9 mouse cellular contexts compared by ENCODE assay signal in genomic region chr19:45741431-45742217, GRCm38 (mm10). TPM values are rescaled to one million over a fixed set of nuclear protein-coding genes. Genes with fewer than 3 reads are reported as not detected.
DNase-seq lines count a peak whose midpoint lies in the region; ATAC-seq lines count a peak whose summit lies in the region.
"Had no signal": no experiment of that assay in that cellular context is flagged by ENCODE, and none has a peak within 500 bp of the region (broad histone marks: within the 10 kb centered on the region; RNA-seq: fewer than 3 reads in every experiment).

No protein-coding gene starts in this region.

- no peaks in the 10 kb centered on the region for H3K36me3 ChIP-seq in hindbrain, embryonic 10.5 days
- no peaks in the 10 kb centered on the region for H3K36me3 ChIP-seq in hindbrain, embryonic 14.5 days (replicated peaks; ENCODE audit: control insufficient read depth, insufficient read depth)
- H3K36me3 ChIP-seq in embryonic facial prominence, embryonic 12.5 days: no peaks in the 10 kb centered on the region
- no peaks in the 10 kb centered on the region for H3K36me3 ChIP-seq in hindbrain, embryonic 13.5 days
- H3K36me3 ChIP-seq in midbrain, embryonic 14.5 days (ENCODE audit: control insufficient read depth, insufficient read depth, low read length): no peaks in the 10 kb centered on the region

- peak overlapping the region; percentile 57 for H3K4me3 ChIP-seq in hindbrain, embryonic 10.5 days
- H3K4me3 ChIP-seq in hindbrain, embryonic 14.5 days (replicated peaks; ENCODE audit: low read length): no peak overlapping the region
- peak overlapping the region; percentile 46 for H3K4me3 ChIP-seq in embryonic facial prominence, embryonic 12.5 days
- H3K4me3 ChIP-seq in hindbrain, embryonic 13.5 days: peak overlapping the region; percentile 35; the same call in 1 of the 2 replicates
- peak overlapping the region; percentile 34; the same call in 1 of the 2 replicates for H3K4me3 ChIP-seq in midbrain, embryonic 14.5 days (replicated peaks; ENCODE audit: low read depth, low read length)

- H3K27ac ChIP-seq in hindbrain, embryonic 10.5 days: peak overlapping the region; percentile 56; the same call in 1 of the 2 replicates
- H3K27ac ChIP-seq in hindbrain, embryonic 14.5 days: no peak overlapping the region
- no peak overlapping the region for H3K27ac ChIP-seq in embryonic facial prominence, embryonic 12.5 days
- H3K27ac ChIP-seq in hindbrain, embryonic 13.5 days: no peak overlapping the region
- no peak overlapping the region for H3K27ac ChIP-seq in midbrain, embryonic 14.5 days (replicated peaks; ENCODE audit: low read depth, low read length)

- DNase-seq in hindbrain, embryonic 10.5 days (ENCODE audit: low spot score): peak; percentile 45
- no peak for DNase-seq in hindbrain, embryonic 14.5 days (ENCODE audit: low spot score)
- no peak for DNase-seq in midbrain, embryonic 14.5 days
- no peak for DNase-seq in layer of hippocampus, adult 8-10 months (ENCODE audit: low spot score in 2 of 2)
- no peak for DNase-seq in spleen, adult 18-20 months
- DNase-seq in urinary bladder, postnatal 10 days (ENCODE audit: low spot score): no peak

- peaks cover 100% of the 10 kb centered on the region for H3K27me3 ChIP-seq in hindbrain, embryonic 10.5 days (ENCODE audit: insufficient read depth, poor library complexity, severe bottlenecking)
- peaks cover 97% of the 10 kb centered on the region for H3K27me3 ChIP-seq in hindbrain, embryonic 14.5 days (ENCODE audit: control insufficient read depth, insufficient read depth, low read length)
- H3K27me3 ChIP-seq in embryonic facial prominence, embryonic 12.5 days: peaks cover 93% of the 10 kb centered on the region
- peaks cover 100% of the 10 kb centered on the region for H3K27me3 ChIP-seq in hindbrain, embryonic 13.5 days
- peaks cover 93% of the 10 kb centered on the region for H3K27me3 ChIP-seq in midbrain, embryonic 14.5 days (ENCODE audit: control insufficient read depth, insufficient read depth, low read length)

- no peak for ATAC-seq in hindbrain, embryonic 14.5 days (ENCODE audit: low FRiP score)
- ATAC-seq in embryonic facial prominence, embryonic 12.5 days (ENCODE audit: insufficient number of reproducible peaks, insufficient read depth, low FRiP score, low TSS enrichment): no peak
- ATAC-seq in hindbrain, embryonic 13.5 days (ENCODE audit: low FRiP score): no peak
- no peak for ATAC-seq in midbrain, embryonic 14.5 days (ENCODE audit: low FRiP score, low TSS enrichment)

- peaks cover 67% of the 10 kb centered on the region for H3K4me1 ChIP-seq in hindbrain, embryonic 10.5 days (replicated peaks)
- H3K4me1 ChIP-seq in hindbrain, embryonic 14.5 days (replicated peaks; ENCODE audit: control insufficient read depth, insufficient read depth, low read length): peaks cover 12% of the 10 kb centered on the region; the same call in 1 of the 2 replicates
- peaks cover 36% of the 10 kb centered on the region for H3K4me1 ChIP-seq in embryonic facial prominence, embryonic 12.5 days
- H3K4me1 ChIP-seq in hindbrain, embryonic 13.5 days (replicated peaks): peaks cover 42% of the 10 kb centered on the region
- H3K4me1 ChIP-seq in midbrain, embryonic 14.5 days (ENCODE audit: control insufficient read depth, insufficient read depth, low read length): peaks cover 26% of the 10 kb centered on the region

- under 1% methylated on average over 45 of the region's 45 CpGs for WGBS in hindbrain, embryonic 10.5 days
- under 1% methylated on average over 45 of the region's 45 CpGs for WGBS in hindbrain, embryonic 14.5 days
- WGBS in embryonic facial prominence, embryonic 12.5 days: under 1% methylated on average over 45 of the region's 45 CpGs
- WGBS in hindbrain, embryonic 13.5 days: under 1% methylated on average over 45 of the region's 45 CpGs
- under 1% methylated on average over 45 of the region's 45 CpGs for WGBS in midbrain, embryonic 14.5 days

- no peaks in the 10 kb centered on the region for H3K9me3 ChIP-seq in hindbrain, embryonic 10.5 days
- no peaks in the 10 kb centered on the region for H3K9me3 ChIP-seq in hindbrain, embryonic 14.5 days (ENCODE audit: control insufficient read depth, low read length)
- no peaks in the 10 kb centered on the region for H3K9me3 ChIP-seq in embryonic facial prominence, embryonic 12.5 days
- no peaks in the 10 kb centered on the region for H3K9me3 ChIP-seq in hindbrain, embryonic 13.5 days
- no peaks in the 10 kb centered on the region for H3K9me3 ChIP-seq in midbrain, embryonic 14.5 days (ENCODE audit: control insufficient read depth, low read length)

- H3K4me2 ChIP-seq in hindbrain, embryonic 14.5 days (replicated peaks): no peak overlapping the region
- H3K4me2 ChIP-seq in embryonic facial prominence, embryonic 12.5 days (replicated peaks): peak overlapping the region; percentile 84
- H3K4me2 ChIP-seq in hindbrain, embryonic 13.5 days: no peak overlapping the region
- H3K4me2 ChIP-seq in midbrain, embryonic 14.5 days (ENCODE audit: low read length): peak overlapping the region; percentile 61; the same call in 1 of the 2 replicates

- H3K9ac ChIP-seq in hindbrain, embryonic 14.5 days: no peak overlapping the region
- no peak overlapping the region for H3K9ac ChIP-seq in embryonic facial prominence, embryonic 12.5 days
- no peak overlapping the region for H3K9ac ChIP-seq in hindbrain, embryonic 13.5 days
- no peak overlapping the region for H3K9ac ChIP-seq in midbrain, embryonic 14.5 days (replicated peaks; ENCODE audit: low read length)

RNA-seq across cellular contexts. Expression of gene Fgf8, which starts 1.1 kb away (rescaled TPM):
- polyA plus RNA-seq in hindbrain, embryonic 10.5 days (2016; fragmentation: Nextera tagmentation; extraction: Ambion mirVana): 3.4 and 10.0 TPM in 2 replicates
- 0.19 and 0.25 TPM in 2 replicates for polyA plus RNA-seq in hindbrain, embryonic 14.5 days (2014; fragmentation: Nextera tagmentation; extraction: Ambion mirVana)
- polyA plus RNA-seq in embryonic facial prominence, embryonic 12.5 days (2016; fragmentation: Nextera tagmentation; extraction: Ambion mirVana): 3.5 and 6.1 TPM in 2 replicates
- 0.44 and 0.95 TPM in 2 replicates for polyA plus RNA-seq in hindbrain, embryonic 13.5 days (2015; fragmentation: Nextera tagmentation; extraction: Ambion mirVana)
- 0.18 and 0.54 TPM in 2 replicates for polyA plus RNA-seq in midbrain, embryonic 14.5 days (2014; fragmentation: Nextera tagmentation; extraction: Ambion mirVana)
- total RNA-seq in layer of hippocampus, adult 8-10 months (2022): not detected
- total RNA-seq: layer of hippocampus, postnatal 10 days had no signal

RNA-seq across cellular contexts. Expression of gene Npm3, which starts 7.8 kb away (rescaled TPM):
- 9.2 and 10.2 TPM in 2 replicates for polyA plus RNA-seq in hindbrain, embryonic 10.5 days (2016; fragmentation: Nextera tagmentation; extraction: Ambion mirVana)
- polyA plus RNA-seq in hindbrain, embryonic 14.5 days (2014; fragmentation: Nextera tagmentation; extraction: Ambion mirVana): 6.9 and 7.2 TPM in 2 replicates
- polyA plus RNA-seq in embryonic facial prominence, embryonic 12.5 days (2016; fragmentation: Nextera tagmentation; extraction: Ambion mirVana): 13.2 and 15.0 TPM in 2 replicates
- polyA plus RNA-seq in hindbrain, embryonic 13.5 days (2015; fragmentation: Nextera tagmentation; extraction: Ambion mirVana): 5.3 and 6.5 TPM in 2 replicates
- 7.6 and 26.4 TPM in 2 replicates for polyA plus RNA-seq in midbrain, embryonic 14.5 days (2014; fragmentation: Nextera tagmentation; extraction: Ambion mirVana)
- 10 to 100 TPM in 2 of 4 experiments, 1 to 10 TPM in 2; 7.6 to 12.9 (median 9.1) TPM for total RNA-seq in layer of hippocampus, adult 8-10 months (2022)

RNA-seq across cellular contexts. Expression of gene Mgea5, which starts 42.0 kb away (rescaled TPM):
- 60.0 and 60.8 TPM in 2 replicates for polyA plus RNA-seq in hindbrain, embryonic 10.5 days (2016; fragmentation: Nextera tagmentation; extraction: Ambion mirVana)
- polyA plus RNA-seq in hindbrain, embryonic 14.5 days (2014; fragmentation: Nextera tagmentation; extraction: Ambion mirVana): 88.2 and 95.4 TPM in 2 replicates
- polyA plus RNA-seq in embryonic facial prominence, embryonic 12.5 days (2016; fragmentation: Nextera tagmentation; extraction: Ambion mirVana): 85.8 and 91.9 TPM in 2 replicates
- polyA plus RNA-seq in hindbrain, embryonic 13.5 days (2015; fragmentation: Nextera tagmentation; extraction: Ambion mirVana): 86.8 and 88.0 TPM in 2 replicates
- polyA plus RNA-seq in midbrain, embryonic 14.5 days (2014; fragmentation: Nextera tagmentation; extraction: Ambion mirVana): 95.8 and 118 TPM in 2 replicates
- 100 to 1,000 TPM; 137 to 170 (median 155) TPM for total RNA-seq in layer of hippocampus, adult 8-10 months (2022)

Comparison
In these comparisons a context has a peak if more than half of its experiments do, and no peak if none do; other contexts are left out.
1. H3K4me2 ChIP-seq: peak in embryonic facial prominence, embryonic 12.5 days (single experiment) and midbrain, embryonic 14.5 days (single experiment); none in hindbrain, embryonic 14.5 days (single experiment) and hindbrain, embryonic 13.5 days (single experiment).